Mouse (Mus musculus) C2C12 (cell line): Measurements from ENCODE around the gene Nrip3.

Source experiments
- CEBPB ChIP-seq: IDR thresholded peaks from one replicate; pipeline ENCODE4 v1.6.1; 2011; ENCODE audit warnings: low read depth, mild to moderate bottlenecking, control low read depth, moderate library complexity
- CTCF ChIP-seq: IDR thresholded peaks from one replicate; pipeline ENCODE4 v1.5.1; 2011; ENCODE audit not compliant: control insufficient read depth, insufficient read depth, insufficient read length
- MAX ChIP-seq: IDR thresholded peaks from one replicate; pipeline ENCODE4 v1.6.1; 2011; ENCODE audit warnings: mild to moderate bottlenecking, control low read depth
- MYOD1 ChIP-seq: IDR thresholded peaks from one replicate; pipeline ENCODE4 v1.6.1; 2011; ENCODE audit warnings: low read depth; ENCODE audit not compliant: control insufficient read depth, insufficient read length
- USF1 ChIP-seq: IDR thresholded peaks from one replicate; pipeline ENCODE4 v1.6.1; 2011; ENCODE audit warnings: low read depth, mild to moderate bottlenecking, control low read depth, moderate library complexity

- no peak for TF ChIP-seq CEBPB
- no peak for TF ChIP-seq CTCF
- no peak for TF ChIP-seq MYOD1
- TF ChIP-seq USF1, result no peak
- TF ChIP-seq MAX, result no peak
Measured at GRCm38 (mm10) chr7:109741703-109742102, 40.1 kb downstream of the Nrip3 start.
